Mouse (Mus musculus): ENCODE results near the gene Pnmal1.

GRCm38 (mm10) chr7:16959539-16960187, at the start of gene Pnmal1:
- TF ChIP-seq POLR2A (IDR thresholded peaks at IDR 0.05; ENCODE audit: low read depth, low read length) = no peak
- TF ChIP-seq CTCF (IDR thresholded peaks at IDR 0.05; ENCODE audit: extremely low read depth, insufficient read length, insufficient replicate concordance, low read depth, low read length) = no peak

All from small intestine, adult 2 months (tissue).